Mouse (Mus musculus) stomach, postnatal 0 days (tissue): ENCODE measurements around the gene Pola2.

ENCODE experiments used
- CTCF ChIP-seq: IDR thresholded peaks from 2 replicates; pipeline ENCODE4 v1.5.1; 2016; ENCODE audit warnings: antibody characterized with exemption, low read depth, mild to moderate bottlenecking, moderate library complexity
- EP300 ChIP-seq: optimal IDR thresholded peaks from 2 replicates; pipeline ENCODE3; 2016; ENCODE audit warnings: antibody characterized with exemption

- no peak for TF ChIP-seq CTCF
- no peak for TF ChIP-seq EP300
These were observed 24.9 kb upstream of the Pola2 start for GRCm38 (mm10) chr19:5988815-5989452.
